Mouse (Mus musculus): ENCODE measurements around the gene Qrich1.

The Qrich1 gene

DNA sequence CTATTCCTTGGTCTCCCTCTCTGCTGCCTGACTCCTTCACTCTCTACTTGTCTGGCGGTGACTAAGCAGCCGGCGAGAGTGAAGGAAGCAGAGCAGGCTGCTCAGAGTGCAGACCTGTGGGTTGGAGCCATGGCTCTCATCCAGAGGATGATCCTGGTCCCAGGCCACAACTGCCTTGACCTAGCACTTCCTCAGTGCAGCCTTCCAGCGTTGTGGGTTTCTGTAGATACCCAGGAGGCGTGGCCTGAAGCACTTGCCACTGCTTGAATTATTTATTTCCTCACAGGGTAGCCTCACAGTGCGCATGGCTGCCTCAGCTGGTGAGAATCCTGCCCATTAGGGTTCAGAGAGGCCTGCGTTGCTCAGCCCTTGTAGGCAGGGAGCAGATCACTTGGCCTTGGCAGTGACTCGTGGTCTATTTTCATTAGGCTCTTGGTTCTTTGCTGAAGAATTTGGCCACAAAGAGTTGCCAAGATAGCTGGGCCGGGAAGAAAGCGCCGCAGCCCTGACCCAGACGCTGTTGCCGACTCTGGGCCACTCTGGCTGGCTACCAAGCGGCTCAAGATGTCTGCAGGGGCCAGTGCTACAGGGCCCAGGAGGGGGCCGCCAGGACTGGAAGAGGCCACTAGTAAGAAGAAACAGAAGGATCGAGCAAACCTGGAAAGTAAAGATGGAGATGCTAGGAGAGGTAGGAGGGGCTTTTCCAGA, 24.4 kb upstream of the Qrich1 start:
- no peak for DNase-seq (ENCODE audit: low read depth, low spot score)

DNA sequence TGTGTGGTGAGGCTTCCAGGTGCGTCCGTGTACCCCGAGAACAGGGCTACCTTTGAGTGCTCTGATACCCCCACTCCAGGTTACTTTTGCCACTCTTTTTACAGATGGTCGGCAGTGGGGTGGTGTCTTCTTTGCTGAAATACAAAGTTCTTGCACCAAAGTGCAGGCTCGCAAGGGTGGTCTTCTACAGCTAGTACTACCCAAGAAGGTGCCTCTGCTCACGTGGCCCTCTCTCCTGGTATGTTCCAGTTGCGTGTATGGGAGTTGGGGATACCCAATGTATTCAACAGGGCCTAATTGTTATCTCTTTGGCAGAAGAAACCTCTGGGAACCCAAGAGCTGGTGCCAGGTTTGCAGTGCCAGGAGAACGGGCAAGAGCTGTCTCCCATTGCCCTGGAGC, 23.4 kb upstream of the Qrich1 start:
- DNase-seq (ENCODE audit: low read depth, low spot score), result no peak

DNA sequence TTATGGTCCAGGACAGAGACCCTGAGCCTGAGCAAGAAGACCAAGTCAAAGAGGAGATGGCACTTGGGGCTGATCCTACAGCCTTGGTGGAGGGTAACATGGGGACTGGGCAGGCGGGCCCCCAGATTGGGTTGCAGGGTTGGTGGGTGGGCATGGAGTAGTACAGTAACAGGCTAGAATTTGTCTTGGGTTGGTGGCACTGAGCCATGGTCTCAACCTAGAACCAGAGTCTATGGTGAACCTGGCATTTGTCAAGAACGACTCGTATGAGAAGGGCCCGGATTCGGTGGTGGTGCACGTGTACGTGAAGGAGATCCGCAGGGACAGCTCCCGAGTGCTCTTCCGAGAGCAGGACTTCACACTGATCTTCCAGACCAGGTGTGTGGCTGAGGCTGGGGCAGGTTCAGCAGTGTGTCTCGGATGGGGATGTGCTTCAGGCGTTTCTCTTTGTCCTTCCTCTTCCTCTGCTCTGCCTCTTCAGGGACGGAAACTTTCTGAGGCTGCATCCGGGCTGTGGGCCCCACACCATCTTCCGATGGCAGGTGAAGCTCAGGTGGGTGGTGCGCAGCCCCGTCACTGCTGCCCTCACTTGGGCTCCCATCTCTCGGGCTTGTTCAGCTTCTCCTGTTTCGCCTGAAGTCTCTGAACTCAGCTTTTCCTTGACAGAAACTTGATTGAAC, 22.3 kb upstream of the Qrich1 start:
- DNase-seq (ENCODE audit: low read depth, low spot score), result no peak

DNA sequence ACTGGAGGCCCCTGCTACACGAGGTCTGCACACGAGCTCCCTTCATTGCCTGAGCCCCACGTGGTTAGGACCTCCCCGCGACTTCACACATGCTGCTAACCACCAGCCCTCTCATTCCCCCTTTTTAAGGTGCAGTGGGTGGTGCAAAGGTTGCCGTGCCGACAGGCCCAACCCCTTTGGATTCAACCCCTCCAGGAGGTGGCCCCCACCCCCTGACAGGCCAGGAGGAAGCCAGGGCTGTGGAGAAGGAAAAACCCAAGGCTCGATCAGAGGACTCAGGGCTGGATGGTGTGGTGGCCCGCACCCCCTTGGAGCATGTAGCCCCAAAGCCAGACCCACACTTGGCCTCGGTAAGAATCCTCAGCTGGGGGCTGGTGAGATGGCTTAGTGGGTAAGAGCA, 21.7 kb upstream of the Qrich1 start:
- DNase-seq (ENCODE audit: low read depth, low spot score), result no peak

DNA sequence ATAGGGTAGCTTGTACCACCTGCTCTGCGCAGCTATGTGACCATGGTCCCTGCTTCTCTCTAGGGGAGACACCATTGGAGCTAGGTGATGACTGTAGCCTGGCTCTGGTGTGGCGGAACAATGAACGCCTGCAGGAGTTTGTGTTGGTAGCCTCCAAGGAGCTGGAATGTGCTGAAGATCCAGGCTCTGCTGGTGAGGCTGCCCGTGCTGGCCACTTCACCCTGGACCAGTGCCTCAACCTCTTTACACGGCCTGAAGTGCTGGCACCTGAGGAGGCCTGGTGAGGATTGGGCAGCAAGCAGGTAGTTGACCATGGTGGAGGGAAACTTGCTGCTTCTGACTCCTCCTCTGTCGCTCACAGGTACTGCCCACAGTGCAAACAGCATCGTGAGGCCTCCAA, 17.4 kb upstream of the Qrich1 start:
- no peak for DNase-seq (ENCODE audit: low read depth, low spot score)

DNA sequence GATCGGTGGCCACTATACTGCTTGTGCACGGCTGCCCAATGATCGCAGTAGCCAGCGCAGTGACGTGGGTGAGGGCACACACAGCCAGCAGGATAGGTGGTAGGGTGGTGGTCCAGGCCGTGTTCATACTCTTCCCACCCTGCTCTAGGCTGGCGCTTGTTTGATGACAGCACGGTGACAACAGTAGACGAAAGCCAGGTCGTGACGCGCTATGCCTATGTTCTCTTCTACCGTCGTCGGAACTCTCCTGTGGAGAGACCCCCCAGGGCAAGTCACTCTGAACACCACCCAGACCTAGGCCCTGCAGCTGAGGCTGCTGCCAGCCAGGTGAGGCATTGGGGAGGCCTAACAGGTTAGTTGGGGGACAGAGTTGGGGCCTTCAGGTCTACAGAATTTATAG, 16.7 kb upstream of the Qrich1 start:
- no peak for DNase-seq (ENCODE audit: low read depth, low spot score)

DNA sequence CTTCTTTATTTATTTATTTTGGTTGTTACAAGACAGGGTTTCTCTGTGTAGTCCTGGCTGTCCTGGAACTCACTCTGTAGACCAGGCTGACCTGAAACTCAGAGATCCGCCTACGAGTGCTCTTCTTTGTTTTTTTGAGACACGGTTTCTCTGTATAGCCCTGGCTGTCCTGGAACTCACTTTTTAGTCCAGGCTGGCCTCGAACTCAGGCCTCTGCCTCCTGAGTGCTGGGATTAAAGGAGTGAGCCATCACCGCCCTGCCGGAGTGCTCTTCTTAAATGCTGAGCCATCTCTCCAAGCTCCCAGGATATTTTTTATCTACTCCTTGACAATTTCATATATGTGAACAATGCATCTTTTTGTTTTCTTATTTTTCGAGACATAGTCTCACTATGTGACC, 9.7 kb upstream of the Qrich1 start:
- DNase-seq (ENCODE audit: low read depth, low spot score), result no peak

DNA sequence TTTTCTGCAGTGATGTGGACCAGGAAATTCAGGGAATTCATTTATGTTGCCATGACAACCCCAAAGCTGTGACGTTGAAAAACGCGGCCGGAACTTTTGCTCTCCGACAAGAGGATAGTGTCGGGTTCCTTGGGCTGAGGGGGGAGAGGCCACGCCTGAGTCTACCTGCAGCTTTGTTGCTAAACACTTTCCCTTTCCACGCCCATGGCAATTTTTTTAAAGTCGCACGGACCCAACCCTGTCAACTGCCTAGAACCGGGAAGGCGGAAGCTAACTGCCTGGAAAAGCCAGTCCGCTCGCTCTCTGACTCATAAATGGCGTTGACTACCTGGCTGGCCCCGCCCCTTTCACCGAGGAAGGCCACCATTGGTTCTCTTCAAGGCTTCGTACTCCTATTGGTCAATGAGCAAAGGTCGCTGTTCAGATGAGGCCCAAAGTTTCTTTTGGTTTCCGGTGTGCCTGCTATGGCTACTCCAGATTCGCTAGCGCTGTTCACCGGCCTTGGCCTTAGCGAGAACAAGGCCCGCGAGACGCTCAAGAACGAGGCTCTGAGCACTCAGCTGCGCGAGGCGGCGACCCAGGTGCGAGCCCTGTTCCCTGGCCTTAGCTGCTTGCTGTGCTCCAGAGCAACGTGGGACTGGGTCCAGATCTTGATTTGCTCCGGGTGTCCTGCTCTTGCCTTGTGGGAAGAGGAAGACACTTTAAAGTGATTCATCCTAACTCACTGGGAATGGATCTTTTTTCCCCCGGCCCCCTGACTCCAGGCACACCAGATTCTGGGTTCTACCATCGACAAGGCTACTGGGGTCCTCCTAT, 8.8 kb upstream of the Qrich1 start, which contains the start of gene Qars:
Gene Qars (plus strand): TSS at position 88 of the 816 bp plus-strand sequence.
- DNase-seq (ENCODE audit: low read depth, low spot score), result peak; percentile 98

DNA sequence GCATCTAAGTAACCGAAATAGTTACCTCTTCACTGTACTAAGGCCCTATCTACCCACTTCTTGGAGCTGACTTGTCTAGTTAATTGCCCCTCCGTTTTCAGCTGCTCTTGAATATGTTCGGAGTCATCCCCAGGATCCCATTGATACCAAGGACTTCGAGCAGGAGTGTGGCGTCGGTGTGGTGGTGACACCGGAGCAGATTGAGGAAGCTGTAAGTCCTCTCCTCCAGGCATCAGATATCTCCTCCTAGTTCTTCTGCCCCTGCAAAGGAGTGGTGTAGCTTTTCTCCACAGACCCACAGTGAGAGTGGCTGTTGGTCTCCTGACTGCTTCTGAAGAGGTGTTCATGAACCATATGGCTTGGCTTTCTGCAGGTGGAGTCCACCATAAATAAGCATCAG, 7.8 kb upstream of the Qrich1 start:
- no peak for DNase-seq (ENCODE audit: low read depth, low spot score)

DNA sequence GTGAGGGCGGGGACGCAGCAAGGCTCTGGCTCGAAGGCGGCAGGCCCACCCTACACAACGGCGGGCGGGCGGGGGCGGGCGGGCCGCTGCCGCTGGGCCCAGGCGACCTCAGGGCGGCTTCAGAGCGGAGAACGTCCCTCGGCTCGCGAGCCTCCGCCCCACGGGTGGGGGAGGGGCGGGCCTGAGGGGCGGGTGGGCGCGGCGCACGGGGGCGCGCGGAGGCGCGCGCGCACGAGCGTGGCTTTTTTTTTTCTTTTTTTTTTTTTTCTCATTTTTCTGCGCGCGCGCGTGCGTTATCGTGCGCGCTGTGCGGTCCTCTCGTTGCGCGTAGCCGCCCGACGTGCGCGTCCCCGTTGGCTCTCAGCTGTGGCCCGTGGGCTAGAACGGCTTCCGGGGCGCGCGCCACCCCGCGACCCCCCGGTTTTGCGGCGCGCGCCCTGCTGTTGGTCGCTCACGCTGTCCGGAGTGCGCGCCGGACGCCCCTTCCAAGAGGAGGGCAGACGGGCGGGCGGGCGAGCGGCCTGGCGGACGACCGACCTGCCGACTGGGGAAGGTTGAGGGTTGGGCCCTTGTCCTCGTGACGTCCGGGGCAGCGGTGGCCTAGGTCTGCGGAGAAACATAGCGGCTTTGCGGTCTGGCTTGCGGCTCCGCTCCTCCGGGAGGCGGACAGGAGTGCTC, 786 bp downstream of the Qrich1 start:
- peak; percentile 89 for DNase-seq (ENCODE audit: low read depth, low spot score)

DNA sequence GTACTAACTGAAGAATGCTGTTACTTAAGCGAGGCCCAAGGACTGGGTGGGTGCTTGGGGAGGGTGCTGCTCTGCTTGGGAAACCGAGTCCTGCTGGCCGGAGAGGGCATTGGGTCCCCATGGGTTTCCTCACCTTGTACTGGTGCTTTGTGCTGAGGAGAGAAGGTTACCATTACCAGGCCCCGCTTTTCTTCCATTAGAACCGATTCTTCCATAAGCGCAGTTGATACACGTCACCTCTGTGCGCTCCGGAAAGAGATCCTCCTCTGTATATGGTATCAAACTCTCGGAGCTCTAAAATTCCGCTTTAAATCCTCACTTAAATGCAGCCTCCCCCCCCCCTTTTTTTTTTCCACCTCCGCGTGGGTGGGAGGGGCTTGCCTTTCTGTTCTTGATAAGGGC, 1.3 kb downstream of the Qrich1 start:
- DNase-seq (ENCODE audit: low read depth, low spot score), result no peak

DNA sequence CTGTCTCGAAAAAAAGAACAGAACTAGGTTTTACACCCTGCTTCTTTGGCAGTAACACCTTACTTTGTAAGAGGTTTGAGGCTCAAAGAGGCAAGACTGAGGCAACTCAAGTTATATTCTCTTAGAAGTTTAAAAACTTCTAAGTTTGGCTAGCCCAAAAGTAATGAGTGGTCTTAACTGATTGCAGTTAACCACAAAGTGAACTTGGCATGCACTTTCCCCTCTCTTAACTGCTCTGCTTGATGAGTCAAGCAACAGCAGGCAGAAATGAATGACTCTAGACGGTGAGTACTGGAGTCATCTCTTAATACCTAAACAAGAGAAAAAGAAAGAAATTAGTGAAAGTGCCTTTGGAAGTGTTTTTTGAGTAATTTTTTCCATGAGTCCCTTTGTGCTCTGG, 5.0 kb downstream of the Qrich1 start:
- no peak for DNase-seq (ENCODE audit: low read depth, low spot score)

DNA sequence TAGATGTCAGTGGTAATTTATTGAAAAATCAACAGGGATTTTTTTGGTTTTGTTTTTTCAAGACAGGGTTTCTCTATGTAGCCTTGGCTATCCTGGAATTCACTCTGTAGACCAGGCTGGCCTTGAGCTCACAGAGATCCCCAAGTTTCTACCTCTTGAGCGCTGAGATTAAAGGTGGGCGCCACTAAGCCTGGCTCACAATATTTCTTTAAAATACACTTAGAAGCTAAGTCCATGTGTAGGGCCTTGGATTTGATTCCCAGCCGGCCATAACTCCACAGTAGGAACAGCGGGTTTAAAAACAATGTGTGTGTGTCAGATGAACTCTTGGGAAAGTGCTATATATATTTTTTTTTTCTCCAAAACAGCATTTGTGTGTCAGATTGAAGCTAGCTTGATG, 6.7 kb downstream of the Qrich1 start:
- DNase-seq (ENCODE audit: low read depth, low spot score), result no peak

DNA sequence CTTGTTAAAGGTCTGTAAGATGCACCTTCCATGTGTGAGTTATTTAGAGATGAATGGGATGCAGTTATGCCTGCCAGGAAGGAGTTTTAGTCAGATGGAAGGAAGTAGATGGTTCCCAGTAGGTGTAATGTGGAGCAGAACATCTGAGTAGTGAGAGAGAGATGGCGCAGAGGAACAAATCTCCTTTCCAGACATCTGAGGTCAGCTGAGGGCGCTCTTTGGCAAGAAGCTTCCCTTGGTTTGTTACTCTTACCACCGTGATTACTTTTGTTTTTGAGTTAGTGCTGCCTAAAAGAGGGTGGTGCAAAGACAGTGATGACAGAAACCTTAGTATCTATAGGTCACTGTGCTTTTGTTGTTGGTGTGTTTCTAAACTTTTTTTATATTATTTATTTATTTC, 8.8 kb downstream of the Qrich1 start:
- DNase-seq (ENCODE audit: low read depth, low spot score), result no peak

DNA sequence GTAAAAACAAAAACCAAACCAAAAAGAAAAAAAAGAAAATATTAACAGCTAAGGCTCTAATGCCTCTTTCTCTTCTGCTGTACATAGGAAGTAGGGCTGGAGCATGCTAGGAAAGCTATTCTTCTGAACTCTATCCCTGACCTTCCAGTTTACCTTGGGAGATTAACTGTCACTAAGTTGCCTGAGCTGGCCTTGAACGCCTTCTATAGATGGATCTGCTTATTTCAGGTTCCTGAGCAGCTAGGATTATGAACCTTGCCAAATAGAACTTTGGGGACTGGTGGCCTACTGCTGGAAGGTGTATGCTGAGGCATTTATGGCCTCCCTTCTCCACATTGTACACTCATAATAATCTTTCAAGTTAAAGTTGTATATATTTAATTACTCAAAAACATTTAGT, 14.3 kb downstream of the Qrich1 start:
- DNase-seq (ENCODE audit: low read depth, low spot score), result no peak

DNA sequence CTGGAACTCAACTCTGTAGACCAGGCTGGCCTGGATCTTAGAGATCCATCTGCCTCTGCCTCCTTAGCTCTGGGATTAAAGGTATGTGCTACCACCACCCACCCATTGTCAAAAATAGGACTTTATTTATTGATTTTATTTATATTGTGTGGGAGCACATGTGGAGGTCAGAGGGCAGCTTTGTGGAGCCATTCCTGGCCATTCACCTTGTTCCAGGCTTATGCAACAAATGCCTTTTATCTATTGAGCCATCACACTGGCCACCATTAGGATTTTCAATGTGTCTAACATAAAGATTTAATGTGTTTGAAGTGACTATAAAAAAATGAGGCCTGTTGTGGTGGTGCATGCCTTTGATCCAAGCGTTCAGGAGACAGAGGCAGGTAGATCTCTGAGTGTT, 14.9 kb downstream of the Qrich1 start:
- no peak for DNase-seq (ENCODE audit: low read depth, low spot score)

DNA sequence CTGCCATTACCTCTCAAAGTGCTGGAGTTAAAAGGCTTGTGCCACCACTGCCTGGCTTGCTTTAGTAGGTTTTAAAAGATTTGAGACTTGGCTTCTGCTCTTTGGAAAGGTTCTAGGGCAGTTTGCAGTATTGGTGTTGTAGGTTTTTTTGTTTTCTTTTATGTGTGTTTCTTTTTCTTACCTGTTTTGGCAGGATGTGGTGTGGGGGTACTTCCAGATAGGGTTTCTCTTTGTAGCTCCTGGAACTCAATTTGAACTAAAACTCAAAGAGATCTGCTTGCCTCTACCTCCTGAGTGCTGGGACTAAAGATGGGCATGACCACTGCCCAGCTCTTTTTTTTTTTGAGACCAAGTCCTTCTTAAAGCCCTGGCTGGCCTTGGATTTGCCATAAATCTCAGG, 24.2 kb downstream of the Qrich1 start:
- DNase-seq (ENCODE audit: low read depth, low spot score), result no peak

DNA sequence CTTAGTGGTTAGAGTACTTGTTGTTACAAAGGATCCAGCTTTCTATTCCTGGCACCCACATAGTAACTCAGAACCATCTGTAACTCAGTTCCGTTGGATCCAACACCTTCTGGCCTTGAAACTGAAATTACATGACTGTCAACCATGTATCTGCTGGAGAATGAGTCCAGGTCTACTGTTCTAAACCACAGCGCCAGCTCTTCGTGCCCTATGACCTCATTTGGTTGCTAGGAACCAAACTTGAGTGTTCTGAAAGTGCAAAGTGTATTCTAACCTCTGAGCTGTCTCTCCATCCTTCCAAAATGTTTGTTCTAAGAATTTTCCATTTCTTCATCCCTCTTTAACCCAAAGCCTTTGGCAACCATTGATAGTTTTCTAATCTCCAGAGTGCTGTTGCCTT, 29.4 kb downstream of the Qrich1 start:
- DNase-seq (ENCODE audit: low read depth, low spot score), result no peak

DNA sequence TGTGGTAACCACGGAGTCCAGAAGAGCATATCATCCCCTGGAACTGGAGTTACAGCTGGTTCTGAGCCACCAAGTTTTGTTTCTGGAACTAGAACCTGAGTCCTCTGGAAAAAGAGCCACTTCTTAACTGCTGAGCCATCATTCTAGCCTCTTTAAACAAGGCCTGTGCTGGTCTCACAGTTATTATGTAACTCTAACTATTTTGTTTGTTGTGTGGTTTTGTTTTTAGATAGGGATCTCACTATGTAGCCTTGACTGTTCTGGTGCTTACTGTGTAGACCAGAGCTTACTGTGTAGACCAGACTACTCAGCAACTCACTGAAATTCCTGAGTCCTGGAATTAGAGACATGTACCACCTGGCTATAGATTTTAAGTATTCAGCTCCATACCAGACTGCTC, 30.3 kb downstream of the Qrich1 start:
- DNase-seq (ENCODE audit: low read depth, low spot score), result no peak

DNA sequence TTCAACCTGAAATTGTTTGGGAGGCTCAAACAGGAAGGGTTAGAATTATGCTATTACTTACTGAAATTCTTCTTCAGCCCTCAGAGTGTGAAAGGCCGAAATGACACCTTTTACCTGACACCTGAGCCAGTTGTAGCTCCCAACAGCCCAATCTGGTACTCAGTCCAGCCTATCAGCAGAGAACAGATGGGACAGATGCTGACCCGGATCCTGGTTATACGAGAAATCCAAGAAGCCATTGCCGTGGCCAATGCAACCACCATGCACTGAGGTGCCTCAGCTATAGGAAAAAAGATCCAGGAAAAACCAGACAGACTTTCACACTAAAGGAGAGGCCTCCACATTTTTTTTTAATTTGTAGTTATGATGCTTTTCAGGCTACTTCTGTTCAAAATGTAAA, 42.6 kb downstream of the Qrich1 start:
- no peak for DNase-seq (ENCODE audit: low read depth, low spot score)

DNA sequence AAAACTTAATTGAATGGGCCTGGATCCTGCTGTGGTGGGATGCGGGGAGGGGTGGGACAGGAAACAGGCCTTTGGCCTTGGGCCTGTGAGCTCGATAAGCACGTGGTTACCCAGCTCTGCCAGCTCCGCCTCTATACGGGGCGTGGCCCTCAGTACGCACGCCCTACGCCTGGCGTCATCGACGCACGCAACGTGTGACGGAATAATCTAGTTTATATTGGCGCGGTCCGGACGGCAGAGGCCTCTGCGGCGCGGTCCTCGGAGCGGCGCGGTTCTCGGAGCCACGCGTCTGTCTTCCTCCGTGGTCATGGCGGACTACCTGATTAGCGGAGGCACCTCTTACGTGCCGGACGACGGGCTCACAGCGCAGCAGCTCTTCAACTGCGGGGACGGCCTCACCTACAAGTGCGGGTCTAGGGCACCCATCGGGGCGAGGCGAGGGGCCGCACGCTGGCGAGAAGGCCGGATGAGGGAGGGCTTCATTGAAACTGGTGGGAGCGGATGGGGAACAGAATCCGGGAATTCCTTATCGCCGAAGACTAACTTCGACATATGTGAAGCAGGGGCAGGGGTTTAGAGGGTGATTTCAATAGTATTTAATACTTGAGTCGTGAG, 43.7 kb downstream of the Qrich1 start, which contains the start of gene Impdh2:
Gene Impdh2 (plus strand): TSS at position 60 of the 615 bp plus-strand sequence.
- DNase-seq (ENCODE audit: low read depth, low spot score), result peak; percentile 99

DNA sequence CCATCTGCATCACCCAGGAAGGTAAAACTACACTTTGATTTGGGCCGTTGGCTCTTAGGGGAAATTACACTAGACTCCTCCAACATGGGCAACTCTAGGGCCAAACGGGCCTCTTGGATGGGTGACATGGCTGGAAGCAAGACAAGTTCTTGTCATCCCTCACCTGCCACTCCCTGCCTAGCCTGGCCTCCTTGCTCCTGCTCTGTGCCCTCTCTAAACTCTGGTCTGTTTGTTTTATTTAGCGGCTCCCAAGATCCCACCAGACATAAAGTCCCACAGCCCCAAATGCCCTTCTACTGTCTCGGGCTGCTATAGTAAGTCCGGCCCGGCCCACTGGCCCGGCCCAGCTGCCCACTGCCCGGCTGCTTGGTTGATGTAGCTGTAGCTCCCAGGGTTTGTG, 47.1 kb downstream of the Qrich1 start:
- DNase-seq (ENCODE audit: low read depth, low spot score), result no peak

Data from A20 (cell line).